Mouse (Mus musculus) spleen, postnatal 36 days (tissue): ENCODE results near the gene Gm12258.
"Not testable (repeated sequence)": the region's sequence is repeated elsewhere in the genome, so short reads cannot be mapped to it uniquely, and the experiment has no call there.

Experiments used
- DNase-seq, 2 experiments: peaks; one replicate each; pipeline ENCODE4 v3.0.0; 2022; ENCODE audit warnings: low spot score in 2 of 2, mixed read lengths in 1 of 2

The Gm12258 gene

DNA sequence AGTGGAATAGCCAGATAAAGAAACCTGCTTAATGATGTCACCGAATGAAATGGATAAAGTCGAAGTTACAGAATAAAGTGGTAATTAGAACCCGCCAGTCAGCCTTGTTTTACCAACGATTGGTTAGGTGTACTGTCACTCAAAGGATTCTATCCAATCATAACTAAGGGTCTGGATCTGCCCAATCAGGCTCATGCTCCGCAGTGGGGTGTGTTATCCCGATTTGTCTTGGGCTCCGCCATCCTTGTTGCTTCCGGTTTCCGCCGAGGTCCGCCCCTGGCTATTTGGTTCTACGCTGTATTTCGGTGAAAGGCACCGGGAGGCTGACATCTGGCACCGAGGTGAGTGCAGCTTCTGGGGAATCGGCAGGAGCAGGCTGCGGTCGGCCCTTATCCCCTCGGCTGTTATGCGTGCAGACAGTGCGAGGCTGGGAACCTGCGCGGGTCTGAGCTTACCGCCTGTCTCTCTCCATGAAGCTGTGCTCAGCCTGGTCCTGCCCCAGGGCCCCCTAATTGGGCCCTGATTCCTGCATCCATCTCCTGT lies at the start of gene Gm12258:
TSS of gene Gm12258 (plus strand) at position 240 of the 543 bp plus-strand sequence.
- peak; percentile 91 to 95 for DNase-seq

DNA sequence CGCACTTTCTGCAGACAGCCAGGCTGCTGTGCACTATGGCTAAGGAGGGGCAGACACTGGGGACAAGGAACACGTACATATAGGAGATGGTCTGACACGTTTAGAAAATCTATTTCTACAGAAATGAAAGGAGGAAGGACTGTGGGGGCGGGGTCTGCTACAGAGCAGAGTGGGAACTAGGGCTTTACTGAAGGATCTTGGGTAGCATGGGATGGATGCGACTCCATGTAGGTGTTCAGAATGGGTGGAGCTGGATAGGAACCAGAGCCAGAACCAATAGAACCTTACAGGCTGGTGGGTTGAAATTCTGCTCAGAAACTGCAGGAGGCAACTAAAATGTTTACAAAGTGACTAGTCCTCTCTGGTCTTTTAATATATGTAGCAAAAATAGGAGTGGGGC lies 47.2 kb upstream of the Gm12258 start:
- DNase-seq: no peak

DNA sequence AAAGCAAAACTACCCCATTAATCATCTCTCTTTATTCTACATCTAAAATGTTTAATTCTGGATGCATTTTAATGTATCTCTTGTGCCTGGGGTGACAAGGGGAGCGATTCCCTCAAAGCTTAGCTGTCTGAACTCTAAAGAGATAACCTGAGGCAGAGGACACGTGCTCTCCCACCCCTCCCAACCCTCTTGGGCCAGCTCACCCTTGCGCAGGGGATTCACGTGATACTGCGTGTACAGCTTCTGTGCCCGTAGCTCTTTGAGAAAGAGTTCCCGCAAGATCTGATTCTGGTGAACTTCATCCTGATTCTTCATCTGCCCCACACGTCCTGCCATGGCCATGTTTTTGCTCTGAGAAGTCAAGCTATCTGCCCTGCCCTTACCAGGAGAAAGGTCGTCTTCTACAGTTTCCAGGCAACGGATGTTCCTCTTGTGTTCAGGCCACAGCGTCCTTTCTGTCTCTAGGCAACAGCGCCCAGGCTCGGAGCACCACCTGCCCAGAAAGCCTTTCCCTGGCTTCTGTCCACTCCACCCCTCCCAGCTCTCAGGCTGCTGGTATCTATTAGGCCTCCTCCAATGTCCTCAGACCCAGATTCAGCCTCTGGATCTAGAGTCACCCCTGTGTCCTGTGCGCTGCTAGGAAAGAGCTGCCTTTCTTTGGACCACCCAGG lies 45.3 kb upstream of the Gm12258 start, which contains the start of gene Fam183b:
TSS of gene Fam183b (minus strand) at position 403 of the 671 bp plus-strand sequence.
- no peak for DNase-seq

DNA sequence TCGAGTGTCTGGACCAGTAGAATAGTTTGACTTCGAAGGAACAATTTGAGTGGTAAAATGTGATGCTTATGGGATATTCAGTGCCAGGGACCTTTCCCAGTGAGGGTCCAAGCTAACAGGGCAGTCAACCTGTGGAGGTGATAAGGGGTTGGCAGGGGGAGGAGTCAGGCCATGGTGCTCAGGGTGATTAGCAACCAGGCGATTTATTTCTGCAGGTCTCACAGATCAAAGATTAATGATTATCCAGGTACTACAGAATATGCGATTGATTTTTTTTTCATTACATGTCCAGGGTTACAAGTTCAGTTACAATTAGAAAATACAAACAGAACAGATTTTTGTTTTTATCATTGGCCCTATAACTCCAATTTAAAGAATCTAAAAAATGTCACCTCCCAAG lies 43.1 kb upstream of the Gm12258 start:
- no peak for DNase-seq

DNA sequence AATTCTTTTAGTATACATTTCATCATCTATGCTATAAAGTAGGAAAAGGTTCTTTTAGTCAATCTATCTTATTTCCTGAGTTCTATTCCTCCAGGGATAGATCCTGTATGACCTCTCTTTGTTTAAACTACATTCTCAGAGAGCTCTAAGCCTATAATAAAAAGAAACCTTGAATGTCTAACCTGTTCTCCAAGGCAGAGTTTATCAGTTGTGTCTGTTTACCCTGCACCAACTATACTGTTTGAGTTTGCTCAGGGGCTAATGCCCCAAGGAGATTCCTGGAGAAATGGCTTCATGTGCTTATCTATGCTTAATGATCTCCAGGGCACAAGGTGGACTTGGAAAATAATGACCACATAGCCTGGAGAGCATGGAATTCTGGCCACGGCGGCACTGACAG lies 42.6 kb upstream of the Gm12258 start:
- no peak for DNase-seq

DNA sequence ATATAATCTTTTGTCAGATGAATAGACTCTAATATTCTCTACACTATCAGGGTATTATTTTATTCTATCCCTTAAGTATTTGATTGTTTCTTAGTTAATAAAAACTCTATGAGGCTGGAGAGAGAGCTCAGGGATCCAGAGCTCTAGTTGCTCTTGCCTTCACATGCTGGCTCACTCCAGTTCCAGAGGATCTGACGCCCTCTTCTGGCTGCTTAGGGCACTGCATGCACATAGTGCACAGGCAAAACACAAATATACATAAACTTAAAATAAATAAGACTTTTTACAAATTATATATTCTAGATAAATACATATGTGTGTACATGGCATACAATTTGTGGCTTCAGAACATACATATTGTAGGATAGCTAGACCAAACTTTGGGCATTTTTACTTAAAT lies 35.0 kb upstream of the Gm12258 start:
- DNase-seq: no peak

DNA sequence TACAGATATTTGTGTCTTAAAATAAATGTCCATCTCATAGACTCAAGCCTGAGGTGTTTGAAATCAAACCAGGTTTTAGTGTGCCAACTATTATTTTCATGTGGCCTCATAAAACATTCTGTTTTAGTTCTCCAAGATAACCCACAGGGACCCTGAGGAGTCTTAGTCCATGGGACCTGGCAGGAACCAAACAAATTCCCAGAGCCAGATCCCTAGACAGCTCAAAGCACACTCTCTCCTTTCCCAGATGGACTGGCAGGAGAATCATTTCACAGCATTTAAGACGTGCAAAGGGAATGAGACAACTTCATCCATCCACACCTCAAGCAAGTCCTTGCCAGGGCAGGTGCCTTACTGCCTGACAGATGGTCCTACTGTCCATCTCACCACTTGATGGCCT lies 32.3 kb upstream of the Gm12258 start, which contains the start of gene Olfr313:
TSS of gene Olfr313 (plus strand) at position 301 of the 400 bp plus-strand sequence.
- DNase-seq: not testable (repeated sequence)

DNA sequence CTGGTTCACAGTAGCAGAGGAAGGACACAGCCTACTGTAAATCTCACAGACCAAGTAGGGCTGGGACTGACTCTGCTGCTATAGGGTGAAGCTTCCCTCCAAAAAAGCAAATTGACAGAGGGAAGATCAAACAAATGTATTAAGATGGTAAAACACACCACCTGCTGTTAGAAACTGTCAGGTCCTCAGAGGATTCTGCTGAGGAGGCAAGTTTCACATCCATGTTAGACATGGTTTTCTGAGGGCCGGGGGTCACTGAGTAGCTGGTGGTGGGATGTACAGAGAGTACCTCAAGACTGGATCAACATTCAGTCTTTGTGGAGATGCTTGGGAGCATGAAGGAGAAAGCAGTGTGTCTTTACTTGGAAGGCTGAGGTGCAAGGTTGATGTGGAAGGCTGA lies 31.3 kb upstream of the Gm12258 start:
- no peak for DNase-seq

DNA sequence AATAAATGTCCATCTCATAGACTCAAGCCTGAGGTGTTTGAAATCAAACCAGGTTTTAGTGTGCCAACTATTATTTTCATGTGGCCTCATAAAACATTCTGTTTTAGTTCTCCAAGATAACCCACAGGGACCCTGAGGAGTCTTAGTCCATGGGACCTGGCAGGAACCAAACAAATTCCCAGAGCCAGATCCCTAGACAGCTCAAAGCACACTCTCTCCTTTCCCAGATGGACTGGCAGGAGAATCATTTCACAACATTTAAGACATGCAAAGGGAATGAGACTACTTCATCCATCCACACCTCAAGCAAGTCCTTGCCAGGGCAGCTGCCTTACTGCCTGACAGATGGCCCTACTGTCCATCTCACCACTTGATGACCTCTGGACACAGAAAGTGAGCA lies 18.0 kb upstream of the Gm12258 start, which contains the start of gene Olfr312:
TSS of gene Olfr312 (plus strand) at position 301 of the 400 bp plus-strand sequence.
- DNase-seq: not testable (repeated sequence)

DNA sequence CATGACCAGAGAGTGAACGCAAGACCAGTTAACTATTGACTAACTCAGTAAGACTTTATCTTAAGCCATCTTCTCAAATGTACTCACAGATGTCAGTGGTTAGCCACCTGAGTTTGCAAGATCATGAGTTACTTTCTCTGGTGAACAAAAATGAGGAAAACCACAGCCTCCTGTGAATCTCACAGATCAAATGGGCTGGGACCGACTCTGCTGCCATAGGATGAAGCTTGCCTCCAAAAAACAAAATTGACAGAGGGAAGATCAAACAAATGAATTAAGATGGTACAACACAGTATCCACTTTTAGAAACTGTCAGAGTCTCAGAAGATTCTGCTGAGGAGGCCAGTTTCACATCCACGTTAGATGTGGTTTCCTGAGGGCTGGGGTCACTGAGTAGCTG lies 17.2 kb upstream of the Gm12258 start:
- DNase-seq: no peak

DNA sequence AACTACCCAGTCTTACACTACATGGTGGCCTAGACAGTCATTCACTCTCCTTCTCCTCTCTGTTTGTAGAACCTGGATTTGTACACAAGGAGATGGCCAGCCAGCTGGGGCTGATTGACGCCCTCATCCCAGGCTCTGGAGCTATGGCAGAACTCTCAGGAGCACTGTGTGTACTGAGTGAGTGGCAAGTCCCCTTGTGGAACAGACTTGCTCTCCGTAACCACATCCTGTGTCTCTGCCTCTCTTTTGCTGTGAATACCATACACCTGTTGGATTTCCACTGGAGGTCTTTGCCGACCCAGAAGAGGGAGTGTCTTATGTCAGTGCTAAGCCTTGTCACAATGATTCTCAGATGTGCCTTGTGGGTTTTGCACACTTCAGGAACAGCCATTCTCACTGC lies 14.4 kb upstream of the Gm12258 start:
- not testable (repeated sequence) for DNase-seq

DNA sequence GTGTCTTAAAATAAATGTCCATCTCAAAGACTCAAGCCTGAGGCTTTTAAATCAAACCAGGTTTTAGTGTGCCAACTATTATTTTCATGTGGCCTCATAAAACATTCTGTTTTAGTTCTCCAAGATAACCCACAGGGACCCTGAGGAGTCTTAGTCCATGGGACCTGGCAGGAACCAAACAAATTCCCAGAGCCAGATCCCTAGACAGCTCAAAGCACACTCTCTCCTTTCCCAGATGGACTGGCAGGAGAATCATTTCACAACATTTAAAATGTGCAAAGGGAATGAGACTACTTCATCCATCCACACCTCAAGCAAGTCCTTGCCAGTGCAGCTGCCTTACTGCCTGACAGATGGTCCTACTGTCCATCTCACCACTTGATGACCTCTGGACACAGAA lies 8.0 kb upstream of the Gm12258 start, which contains the start of gene Olfr311:
TSS of gene Olfr311 (plus strand) at position 301 of the 400 bp plus-strand sequence.
- DNase-seq: not testable (repeated sequence)

DNA sequence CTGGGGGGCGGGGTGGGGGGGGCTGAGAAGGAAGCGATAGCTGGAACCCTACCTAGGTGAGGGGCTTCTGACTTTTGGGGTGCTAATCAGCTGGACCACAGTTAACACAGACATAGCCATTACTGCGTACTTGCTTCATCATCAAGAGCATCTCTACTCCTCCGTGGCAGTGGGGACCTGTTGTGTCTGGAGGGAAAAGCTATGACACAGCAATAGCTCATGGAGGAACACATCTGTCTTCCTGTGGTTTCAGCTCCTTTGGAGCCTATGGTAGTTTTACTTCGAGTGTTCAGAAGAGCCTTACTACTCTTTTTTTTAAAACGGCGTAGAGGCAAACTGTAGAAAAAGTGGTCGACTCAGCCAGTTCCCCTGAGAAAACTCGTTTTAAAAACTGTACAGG lies 678 bp downstream of the Gm12258 start:
- no peak for DNase-seq

DNA sequence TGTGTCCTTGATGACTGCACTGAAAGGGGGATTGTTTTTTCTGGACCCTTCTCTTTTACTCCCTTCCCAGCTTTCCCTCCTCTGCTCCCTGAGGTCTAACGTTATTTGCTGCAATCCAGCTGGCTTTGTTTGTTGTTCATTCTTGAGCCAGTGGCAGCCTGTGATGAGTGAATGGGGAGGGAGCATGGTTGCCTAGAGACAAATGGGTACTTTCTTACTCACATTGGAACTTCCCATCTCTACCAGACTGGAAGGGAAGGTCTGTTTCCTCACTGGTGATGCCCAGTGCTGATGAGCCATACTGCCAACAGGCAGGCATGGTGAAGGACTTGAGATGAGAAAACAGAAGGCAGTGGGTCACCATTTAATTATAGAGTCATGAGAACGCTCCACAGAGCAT lies 2.8 kb downstream of the Gm12258 start:
- no peak for DNase-seq

DNA sequence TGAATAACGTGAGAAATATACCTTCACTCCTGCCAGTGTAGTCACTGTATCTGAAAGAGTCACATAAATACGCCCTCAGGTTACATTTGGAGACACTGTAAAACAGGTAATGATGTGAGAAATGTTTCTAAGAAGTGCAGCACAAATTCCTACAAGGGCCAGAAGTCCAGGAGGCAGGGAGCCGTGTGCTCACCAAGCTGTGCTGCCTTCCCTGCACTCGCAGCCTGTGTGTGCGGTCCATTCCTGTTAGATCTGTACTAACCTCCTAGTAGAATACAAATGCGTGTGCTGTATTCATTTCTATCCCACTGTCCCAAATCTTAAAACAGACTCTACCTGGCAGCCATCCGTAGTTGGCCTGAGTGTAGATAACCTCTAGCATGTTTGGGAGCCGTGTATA lies 13.8 kb downstream of the Gm12258 start:
- DNase-seq: no peak

DNA sequence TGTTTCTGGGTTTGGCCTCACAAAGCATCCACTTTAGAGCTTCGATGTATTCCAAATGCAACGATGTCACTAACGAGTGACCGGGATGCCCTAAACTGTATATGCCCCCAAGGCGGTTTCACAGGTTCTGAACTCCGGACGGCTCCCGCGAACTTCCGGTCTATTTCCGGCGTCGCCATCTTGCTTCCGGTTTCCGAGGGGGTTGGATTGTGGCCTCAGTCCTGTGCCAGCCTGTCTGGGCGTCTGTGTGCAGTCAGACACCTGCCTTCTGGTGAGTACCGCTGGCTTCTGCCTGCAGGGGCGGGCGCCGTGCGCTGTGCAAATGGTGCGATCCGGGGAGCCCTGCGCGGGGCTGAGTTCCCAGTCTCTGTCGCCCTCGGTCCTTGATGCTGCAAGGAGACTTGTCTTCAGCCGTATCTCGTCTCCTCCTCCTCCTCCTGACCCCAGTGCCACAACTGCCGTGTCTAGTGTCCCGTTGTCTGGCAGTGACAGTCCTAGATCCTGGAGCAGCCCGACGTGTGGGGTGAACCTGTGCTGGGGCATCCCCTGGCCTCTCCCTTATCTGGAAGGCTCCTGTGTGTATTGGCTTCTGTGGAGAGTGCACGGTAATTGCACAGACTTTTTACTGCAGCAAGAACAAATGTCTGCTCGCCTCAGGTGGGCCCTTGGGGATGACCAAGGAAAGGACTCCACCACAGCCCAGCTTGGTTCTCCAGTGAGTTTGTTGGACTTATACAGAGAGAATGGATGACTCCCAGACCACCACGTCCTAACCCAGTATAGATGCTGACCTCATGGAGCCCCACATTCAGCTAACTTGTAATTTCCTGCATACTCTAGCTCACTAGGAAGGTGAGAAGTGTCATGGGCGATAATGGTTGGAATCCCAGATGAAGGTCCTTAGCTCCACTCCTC lies 20.3 kb downstream of the Gm12258 start, which contains the start of gene 2810021J22Rik:
TSS of gene 2810021J22Rik (plus strand) at position 178 of the 915 bp plus-strand sequence.
- peak; percentile 82 to 83 for DNase-seq

DNA sequence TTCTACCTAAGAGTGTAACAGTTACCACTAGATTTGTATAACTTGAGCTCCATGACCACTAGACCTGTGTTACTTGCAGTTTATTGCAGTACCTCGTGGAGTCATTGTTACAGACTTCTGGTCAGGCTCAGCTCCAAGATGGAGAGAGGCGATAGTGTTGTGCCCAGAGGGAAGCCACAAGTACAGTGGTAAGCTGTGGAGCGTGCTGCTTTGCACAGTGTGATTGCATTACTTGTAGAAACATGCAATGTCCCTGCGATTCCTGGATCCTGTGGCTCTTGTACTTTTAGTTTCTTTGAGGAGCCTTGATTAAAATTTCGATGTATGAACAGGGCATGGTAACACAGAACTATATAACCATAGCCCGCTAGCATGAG lies 21.0 kb downstream of the Gm12258 start:
- no peak for DNase-seq

DNA sequence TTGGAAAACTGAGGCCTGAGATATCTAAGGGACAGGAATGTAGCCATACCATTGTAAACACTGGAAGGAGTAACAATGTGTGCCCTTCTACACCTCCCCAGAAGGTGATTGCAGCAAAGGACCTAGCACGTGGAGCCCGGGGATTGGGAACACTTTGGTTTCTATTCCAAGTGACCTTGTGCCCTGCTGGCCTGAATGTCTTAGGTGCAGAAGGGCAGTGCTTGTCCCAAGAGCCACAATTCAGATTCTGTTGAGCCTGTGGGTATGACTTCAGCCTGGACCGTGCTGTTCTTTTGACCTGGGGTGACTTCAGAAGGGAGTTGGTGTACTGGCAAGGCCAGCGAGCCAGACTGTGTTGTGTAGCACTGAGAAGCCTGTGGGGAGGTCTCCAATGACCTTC lies 24.0 kb downstream of the Gm12258 start:
- DNase-seq: no peak

DNA sequence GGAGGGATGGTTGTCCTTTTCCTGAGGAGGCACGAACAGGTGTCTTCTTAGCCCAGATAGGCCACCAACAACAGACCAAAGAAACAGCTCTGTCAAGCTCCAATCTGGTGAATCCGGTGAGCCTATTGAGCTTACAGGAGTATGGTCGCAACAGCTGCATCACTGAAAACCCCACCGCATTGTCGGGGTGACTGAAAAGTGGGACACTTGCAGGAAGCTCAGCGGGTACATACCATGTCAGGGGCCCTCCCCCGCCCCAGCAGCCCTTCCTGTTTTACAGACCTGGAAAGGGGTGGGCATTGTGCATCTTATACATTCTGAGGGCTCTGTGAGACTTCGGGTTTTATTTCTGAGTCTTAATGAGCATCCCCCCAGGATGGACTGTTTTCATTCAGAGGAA lies 36.8 kb downstream of the Gm12258 start:
- no peak for DNase-seq

DNA sequence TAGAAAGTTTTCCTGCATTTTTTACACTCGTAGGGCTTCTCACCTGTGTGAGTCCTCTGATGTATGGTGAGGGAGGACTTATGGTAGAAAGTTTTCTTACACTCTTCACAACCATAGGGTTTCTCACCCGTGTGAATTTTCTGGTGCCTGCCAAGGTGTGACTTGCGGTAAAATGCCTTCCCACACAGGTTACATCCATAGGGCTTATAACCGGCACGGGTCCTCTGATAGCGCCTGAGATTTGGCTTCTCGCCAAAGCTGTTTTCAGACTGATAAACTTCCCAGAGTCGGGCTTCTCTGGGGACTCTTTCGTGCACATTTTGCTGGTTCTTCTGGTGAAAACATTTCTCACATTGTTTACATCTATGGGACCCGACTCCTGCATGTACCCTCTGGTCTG lies 43.6 kb downstream of the Gm12258 start:
- no peak for DNase-seq

DNA sequence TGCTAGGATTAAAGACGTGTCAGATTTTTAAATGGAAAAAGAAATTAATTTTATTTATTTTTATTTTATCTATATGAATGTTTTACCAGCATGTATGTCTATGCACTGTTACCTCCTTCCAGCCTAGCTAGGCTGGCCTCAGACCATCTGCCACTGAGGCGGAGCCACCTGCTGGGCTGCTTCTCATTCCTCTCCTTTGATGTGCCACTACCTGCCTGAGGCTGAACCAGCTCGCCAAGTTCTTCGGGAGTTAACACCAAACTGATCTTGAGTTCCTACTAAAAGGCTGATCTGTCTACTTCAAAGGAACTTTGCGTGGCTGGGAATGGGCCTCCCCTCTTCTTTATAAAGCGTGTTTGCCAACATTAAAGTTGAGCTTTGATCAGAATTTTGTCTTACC lies 47.5 kb downstream of the Gm12258 start:
- no peak for DNase-seq

DNA sequence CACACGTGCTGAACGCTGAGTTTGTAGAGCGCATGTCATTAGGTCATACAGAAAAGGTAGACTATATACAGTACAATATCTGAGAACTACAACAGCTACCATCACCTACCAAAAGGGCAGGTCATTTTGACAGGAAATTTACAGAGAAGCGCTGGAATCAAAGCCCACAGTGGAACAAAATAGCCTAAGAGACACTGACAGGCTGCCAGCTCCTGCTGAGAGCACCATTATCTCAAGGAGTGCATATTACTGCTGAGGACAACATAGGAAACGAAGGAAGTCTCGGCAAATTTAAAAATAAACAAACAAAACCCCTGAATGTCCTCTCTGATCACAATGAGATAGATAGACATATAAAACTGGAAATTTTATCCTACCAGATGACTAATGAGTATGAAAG lies 50.5 kb downstream of the Gm12258 start:
- no peak for DNase-seq
